Mouse (Mus musculus) right cerebral cortex, postnatal 14 days (tissue): ENCODE measurements at regions not wholly inside any gene's neighbourhood (a gene's known extent, or its start where the extent isn't known, plus 50 kb on each side); places are given as distances from the start of the nearest gene placed in this dataset.

Experiments
- DNase-seq: peaks from one replicate; pipeline ENCODE4 v3.0.0; 2022

DNA sequence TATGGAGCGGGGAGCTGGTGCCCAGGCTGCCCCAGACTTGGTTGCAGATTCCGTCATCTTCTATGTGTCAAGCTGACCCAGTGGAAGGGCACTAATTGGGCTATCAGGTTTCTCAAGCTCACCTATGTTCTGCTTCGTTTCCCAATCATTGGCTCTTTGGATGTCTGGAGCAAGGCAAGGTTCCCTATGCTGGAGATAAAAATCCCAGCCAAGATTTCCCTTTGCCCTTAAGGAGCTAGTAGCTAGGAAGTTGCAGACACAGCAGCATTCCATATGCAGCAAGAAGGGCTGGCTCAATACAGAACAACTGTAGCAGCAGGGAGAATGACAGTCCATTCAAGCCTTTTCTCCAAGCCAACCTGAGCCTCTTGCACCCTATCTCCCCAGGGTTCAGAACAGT, 159.2 kb upstream of the Zfp706 start:
- DNase-seq, result no peak

DNA sequence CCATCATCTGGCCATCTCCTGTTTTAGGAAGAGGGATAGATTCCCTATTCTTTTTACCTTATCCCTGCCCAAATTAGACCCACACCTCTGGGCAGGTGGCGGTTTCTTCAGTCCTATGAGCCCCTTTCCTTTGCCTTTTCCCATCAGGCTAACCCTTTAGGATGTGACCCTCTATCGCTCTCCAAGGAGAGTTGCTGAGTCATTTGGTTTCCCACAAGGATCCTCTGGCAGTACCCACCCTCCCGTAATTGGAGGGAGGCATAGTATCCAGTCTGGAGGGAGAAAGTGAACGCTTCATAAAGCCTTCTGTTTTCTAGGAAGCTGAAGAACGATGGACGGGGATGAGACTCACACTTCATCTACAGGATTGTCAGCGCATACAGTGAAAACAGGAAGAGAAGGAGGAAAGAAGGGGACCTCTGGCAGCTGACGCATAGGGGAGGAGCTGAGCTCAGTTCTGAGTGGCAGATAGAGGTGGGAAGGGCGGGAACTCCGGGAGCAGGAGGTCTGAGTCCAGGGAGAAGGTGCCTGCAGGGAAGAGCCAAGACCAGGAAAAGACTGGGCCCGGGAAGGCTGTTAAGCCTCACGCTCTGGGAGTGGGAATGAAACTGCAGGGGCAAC, 158.4 kb upstream of the Zfp706 start:
- no peak for DNase-seq

DNA sequence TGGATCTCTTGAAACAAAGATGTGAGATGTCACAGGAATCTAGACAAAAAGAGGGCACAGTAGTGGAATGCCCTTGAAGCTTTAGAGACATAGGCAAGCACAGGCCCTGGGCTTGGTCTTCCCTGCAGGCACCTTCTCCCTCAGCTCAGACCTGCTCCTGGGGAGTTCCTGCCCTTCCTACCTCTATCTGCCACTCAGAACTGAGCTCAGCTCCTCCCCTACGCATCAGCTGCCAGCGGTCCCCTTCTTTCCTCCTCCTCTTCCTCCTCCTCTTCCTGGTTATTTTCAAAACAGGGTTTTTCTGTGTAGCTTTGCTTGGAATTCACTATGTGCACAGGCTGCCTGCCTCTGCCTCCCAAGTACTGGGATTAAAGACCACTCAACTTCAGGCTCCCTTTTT, 157.6 kb upstream of the Zfp706 start:
- DNase-seq, result no peak

DNA sequence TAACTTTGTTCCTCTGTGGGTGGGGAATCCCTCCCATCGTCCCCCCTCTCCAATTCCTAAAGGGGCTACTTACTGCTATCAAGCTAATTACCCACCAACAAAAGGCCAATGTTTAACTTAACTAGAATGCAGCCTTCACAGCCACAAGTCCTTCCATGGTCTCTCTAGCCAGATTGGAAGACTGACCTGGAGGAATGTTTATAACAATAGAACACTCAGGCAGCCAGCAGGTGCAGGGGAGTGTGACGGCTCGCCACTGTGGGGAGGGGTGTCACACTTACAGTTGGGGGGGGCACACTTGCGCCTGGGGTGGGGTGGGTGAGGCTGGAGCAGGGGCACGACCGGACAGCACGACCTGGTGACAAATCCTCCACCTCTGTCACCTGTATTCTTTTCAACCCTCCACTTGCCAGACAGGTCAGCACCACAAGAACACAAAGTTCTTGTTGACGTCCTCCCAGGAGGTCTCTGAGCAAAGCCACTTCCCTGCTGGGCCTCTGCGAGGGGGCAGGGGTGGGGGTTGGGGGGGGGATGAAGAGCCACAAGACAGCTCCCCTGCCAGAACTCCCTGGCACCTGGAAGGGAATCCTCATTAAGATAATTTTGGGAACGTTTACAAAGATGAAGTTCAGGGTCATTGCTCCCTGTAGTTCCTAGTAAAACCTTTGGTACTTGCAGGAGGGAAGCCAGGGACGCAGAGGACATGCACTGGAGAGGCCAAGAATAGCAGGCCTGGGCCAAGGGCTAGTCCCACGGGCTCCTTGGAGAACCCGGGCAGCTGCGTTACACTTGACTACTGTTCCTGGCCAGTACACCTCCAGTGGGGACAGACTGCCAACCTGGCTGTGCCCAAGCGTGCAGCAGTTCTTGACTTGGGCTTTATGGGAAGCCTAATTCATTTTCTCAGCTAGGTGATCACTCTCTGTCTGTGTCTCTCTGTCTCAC, 156.9 kb upstream of the Zfp706 start:
- DNase-seq, result no peak

DNA sequence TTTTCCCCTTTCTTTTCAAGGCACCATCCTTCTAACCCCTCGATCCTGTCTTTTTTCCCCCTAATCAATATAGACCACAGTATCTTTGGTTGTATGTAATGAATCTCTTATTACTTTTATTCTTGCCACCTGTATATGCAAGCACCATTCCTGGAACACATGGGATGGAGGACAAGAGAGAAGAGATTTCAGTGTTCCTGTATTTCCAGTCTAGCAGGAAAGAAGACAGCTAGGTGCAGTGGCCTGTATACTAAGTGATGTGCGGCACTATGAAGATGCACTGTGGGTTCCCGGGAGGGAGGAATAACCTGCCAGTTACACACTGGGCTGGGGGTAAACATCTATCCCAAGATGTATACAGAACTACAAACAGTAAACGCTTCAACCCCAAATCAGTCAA, 152.4 kb upstream of the Zfp706 start:
- no peak for DNase-seq

DNA sequence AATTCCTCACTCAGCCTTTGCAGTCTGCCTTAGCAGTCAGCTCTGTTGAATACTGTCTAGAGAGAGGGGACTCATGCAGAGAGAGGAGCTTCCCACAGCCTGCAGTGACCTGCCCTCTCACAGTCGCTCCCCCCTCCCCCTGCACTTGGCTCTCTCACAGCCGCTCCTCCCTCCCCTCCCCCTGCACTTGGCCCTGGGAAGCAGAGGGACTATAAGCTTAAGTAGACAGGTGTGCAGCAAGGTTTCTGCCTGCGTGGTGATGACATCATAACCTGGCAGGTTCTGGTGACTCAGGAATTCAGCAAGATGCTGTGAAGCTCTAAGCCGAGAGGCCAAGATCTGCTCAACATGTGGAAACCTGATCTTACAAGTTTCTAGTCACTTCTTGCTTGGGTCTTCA, 151.8 kb upstream of the Zfp706 start:
- DNase-seq, result no peak

DNA sequence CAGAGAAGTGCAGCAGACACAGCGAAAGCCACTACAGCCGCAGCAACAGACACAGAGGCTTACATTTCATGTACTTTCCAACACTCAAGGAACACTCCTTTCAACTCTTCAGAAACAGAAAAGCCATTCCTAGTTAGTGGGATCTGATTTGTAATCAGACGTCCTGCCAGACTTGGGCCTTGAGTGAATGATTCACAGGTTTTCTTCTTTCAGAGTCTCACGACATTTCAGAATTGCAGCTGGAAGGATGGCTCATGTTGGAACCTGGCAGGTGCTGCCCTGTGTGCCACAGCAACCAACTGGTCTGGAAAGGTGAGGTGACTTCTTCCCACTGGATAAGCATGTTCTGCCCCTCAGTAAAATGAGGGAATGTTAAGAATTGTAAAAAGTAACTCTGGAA, 149.8 kb upstream of the Zfp706 start:
- no peak for DNase-seq

DNA sequence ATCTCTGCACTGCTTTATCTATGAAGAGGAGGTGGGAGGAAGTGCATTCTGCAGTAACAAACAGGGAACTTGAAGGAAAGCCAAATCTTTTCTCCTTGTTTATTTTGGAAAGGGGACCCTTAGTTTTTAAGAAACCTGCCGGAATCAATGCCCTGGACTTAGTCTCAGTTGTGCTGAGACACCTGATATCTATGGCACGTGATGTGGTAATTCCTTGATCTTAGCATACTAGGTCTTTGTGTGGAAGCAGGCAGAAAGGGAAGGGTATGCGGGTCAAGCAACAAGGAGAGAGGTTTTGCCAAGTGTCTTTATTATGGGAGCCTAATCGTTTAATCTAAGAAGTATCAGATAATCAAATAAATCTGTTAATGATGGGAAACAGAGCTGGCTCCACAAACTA, 147.4 kb upstream of the Zfp706 start:
- DNase-seq, result no peak

DNA sequence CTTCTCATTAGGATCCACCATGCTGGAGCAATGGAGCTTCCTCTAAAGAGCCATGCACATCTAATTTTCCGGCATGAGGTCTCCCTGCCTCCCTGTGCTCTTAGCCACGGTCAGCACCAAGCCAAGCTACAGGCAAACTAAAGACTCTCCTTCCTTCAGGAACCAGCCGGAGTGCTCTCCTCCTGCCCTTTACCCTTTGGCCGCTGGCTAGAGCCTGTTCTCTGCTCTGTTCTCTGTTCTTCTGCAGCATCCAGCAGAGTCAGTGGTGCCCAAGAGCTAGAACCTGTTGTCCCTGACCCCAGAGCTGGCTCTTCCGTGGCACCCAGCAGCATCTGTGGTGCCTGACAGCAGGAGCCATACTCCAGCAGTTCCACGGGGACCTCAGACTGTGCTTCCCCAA, 145.6 kb upstream of the Zfp706 start:
- DNase-seq, result no peak

DNA sequence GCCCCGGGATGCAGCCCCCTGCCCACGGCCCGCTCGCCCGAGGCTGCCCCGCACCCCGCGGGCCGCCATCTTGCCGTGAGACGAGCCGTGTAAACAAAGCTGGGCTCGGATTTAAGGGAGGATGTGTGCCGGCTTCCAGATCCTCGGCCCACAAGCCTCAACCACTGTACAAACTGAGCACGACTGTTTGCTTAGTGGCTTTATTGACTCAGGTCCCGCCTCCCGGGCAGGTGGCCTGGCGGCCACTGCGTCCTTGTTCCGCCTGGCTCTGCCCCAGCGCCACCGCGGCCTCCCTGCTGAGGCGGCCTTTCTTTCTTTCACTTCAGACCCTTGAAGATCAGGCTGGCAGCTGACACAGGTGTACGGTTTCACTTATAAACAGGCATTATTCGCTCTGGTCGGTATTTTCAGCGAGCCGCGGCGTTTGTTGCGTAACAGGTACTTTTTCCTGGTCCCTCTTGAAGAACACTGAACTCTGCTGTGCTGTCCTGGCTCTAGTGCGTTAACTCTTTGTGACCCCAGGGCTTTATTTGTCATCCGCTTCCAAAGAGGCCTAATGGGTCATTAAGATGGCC, 128.1 kb upstream of the Zfp706 start:
- peak; percentile 34 for DNase-seq

DNA sequence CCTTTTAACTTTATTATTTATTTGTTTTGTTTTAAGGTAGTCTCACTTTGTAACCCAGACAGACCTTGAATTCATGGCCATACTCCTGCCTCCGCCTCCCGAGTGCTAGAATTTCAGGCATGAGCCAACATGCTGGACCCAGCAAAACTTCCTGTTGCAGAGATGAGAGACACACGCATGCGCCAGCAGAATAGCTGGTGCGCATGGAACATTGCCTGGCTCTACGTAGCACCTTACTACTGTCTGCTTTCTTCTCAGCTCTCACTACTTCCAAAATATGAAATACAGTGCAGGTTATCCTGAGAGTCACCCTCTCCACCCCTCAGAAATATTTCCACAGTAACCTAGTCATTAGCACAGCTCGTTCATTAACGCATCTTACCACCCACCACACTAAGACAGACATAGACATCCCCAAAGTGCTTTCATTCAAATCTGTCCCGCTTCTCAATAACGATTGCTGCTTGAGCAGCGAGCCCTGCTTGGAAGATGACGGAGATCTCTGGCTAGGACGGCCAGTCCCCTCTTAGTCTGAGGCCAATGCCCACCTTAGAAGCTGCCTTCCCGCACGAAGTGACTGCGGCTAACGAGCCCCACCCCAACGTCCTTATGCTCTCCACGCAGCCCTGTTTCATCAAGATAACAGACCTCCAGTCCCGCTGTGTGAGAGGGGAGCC, 127.5 kb upstream of the Zfp706 start:
- peak; percentile 50 for DNase-seq

DNA sequence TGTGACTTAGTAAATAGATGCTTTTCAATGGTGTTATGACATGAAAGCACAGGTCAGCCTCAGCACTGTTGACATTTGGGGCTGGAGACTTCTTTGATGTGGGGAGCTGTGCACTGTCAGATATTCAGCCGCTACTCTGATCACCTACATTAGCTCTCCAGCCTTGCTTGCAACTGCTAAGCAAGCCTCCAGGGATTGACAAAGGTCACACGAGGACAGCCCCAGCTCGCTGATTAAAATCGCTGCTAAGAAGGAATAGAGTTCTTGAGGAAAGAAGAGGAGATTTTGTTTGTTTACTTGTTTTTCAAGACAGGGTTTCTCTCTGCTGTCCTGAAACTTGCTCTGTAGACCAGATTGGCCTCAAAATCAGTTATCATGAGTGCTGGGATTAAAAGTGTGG, 126.8 kb upstream of the Zfp706 start:
- DNase-seq, result no peak

DNA sequence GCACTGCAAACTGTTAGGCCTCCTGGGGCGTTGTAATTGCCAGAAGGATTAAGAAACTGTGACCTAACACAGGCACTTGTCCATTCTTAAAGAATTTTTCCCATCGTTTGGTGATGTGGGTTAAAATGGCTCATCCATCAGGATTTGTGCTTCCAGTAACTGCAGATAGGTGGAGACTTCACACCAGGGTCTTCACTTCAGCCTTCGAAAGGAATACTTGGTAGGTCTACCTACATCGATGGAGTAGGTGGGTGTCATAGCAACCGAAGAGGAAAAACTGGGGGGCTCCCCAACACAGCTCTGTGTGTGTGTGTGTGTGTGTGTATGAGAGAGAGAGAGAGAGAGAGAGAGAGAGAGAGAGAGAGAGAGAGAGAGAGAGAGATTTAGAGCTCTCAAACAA, 126.3 kb upstream of the Zfp706 start:
- no peak for DNase-seq

DNA sequence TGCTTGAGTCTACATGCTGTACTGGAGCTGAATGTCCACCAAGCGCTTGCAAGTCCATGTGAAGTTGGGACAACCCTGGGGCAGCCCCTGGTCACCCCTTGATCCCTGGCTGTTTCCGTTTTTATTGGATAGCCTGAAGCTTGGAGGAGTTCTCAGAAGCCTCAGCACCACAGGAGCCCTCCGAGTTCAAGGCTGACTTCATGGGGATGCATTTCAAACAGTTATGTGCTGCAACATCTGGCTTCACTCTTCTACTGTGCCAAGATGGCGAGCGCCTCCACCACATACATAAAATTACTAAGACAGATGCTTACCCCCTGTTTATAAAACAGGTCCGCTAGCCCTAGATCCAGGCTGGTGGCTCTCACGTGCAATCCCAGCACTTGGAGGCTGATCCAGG, 120.1 kb upstream of the Zfp706 start:
- DNase-seq, result no peak

DNA sequence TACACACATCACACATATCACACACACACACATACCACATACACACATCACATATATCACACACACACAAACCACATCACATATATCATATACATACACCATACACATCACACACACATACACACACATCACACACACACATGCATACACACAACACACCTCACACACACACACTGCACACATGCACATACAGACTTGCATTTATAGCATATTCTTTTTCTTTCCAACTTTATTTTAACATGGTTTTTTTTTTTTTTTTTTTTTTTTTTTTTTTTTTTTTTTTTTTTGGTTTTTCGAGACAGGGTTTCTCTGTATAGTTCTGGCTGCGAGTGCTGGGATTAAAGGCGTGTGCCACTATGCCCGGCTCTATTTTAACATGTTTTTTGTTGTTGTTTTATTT, 119.6 kb upstream of the Zfp706 start:
- no peak for DNase-seq

DNA sequence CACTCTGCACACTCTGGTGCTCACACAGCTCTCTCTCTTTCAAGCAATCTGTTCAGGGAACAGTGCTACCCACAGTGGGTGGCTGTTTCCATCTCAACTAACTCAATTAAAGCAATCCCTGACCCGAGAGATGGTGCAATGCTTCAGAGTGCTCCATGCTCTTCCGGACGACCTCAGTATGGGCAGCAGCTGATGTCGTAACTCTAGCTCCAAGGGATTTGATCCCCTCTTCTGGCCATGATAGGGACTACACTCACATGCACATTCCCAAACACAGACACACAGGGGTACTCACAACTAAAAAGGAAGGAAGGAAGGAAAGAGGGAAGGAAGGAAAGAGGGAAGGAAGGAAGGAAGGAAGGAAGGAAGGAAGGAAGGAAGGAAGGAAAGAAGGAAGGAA, 118.2 kb upstream of the Zfp706 start:
- DNase-seq, result no peak

DNA sequence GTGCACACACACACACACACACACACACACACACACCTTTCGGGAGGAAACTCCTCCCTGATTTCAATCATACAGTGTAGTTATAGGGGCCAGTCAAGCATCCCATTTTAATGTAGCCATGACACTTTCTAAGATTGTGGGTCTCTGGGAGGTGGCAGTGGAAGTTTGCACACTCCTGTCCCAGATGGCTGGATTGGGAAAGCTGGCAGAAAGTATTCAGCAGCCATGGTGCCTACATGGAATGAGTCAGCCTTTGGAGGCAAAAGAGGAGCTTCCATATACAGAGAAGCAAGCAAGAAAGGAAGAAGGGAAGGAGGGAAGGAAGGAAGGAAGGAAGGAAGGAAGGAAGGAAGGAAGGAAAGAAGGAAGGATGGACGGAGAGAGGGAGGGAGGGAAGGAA, 117.4 kb upstream of the Zfp706 start:
- no peak for DNase-seq

DNA sequence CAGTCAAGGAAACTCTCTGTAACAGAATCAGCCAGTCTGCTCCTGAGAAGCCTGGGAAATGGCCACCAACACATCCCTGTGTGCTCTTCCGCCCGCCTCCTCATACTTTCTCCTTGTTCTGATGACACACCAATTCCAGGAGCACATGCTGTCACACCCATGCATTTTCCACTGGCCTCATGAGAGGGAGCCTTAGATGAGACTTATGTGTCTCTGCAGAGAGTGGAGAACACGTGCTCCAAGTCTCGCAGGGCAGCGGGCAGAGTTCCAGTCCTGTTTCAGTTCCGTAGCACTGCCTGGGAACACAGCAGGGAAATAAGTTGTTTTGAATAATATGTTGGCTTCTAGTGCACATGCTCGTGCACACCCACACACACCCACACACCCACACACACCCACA, 116.7 kb upstream of the Zfp706 start:
- DNase-seq, result peak; percentile 45

DNA sequence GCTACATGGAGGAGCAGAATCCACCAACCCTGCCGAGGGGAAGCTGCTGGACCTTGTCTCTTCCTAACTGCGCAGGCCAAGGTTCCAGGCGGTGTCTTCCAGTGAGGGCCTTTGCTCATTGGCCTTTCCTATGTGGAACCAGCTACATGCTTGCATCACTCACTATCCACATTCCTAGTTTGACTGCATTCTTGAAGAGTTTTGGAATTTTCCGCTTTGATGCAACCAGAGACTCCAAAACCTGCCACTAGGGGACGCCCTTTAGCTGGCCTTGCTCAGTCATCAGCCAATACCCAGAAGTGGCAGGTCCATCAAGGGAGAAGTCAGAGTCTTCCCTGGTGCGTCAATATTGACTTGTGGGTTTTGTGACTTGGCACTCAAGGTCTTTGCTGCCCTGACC, 112.8 kb upstream of the Zfp706 start:
- peak; percentile 85 for DNase-seq

DNA sequence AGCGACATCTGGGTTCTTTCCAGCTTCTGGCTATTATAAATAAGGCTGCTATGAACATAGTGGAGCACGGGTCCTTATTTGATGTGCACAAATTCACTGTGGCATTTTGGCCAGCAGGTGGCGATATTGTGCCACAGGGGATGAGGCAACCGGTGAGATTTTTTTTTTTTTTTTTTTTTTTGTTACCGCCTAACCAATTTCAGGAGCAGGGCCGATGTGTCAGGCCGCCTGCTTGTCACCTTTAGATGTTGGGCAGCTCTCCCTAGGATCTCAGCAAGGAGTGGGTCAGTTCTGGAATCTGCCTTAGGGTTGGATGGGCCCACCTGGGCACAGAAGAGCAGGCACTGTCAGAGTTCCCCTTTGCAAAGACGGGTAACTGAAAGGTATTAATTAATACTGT, 106.5 kb upstream of the Zfp706 start:
- DNase-seq, result peak; percentile 80

DNA sequence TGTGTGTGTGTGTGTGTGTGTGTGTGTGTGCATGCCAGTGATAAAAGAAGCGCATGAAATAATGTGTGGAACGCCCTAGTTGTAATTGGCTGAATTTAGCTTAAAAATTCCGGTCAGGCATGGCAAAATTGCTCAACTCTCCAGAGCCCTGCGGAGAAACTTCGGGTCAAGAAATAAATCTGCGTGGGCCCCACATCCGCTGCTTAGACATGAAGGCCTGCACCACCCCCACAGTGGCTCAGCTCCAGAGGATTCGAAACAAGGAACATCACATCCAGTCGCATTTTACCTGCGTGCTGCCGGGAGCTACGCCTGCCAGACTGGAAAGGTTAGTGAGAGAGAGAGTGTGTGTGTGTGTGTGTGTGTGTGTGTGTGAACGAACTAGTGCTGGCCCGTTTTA, 102.9 kb upstream of the Zfp706 start:
- DNase-seq, result no peak

DNA sequence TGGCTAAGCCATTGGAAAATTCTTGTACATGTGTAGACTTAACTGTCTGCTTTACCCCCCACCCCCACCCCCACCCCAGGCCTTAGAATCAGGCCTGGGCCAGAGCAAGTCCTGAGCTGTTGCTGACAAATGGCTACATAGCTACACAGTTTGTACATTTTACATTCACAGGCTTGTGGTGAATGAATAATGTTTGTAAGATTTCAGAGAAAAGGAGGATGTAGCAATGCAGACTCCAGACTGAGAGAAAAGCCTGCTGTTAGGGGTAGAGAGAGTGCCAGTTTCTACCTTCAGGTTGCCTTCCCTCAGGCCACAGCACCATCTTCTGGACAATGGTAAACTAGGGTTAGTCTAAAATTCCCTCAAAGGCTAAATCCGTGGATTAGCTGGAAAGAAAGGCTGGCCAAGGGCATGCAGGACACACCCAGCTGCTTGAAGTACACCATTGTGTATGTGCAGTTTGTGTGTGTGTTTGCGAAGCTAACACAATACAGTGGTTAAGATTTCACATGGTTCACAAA, 94.5 kb upstream of the Zfp706 start:
- DNase-seq, result no peak

DNA sequence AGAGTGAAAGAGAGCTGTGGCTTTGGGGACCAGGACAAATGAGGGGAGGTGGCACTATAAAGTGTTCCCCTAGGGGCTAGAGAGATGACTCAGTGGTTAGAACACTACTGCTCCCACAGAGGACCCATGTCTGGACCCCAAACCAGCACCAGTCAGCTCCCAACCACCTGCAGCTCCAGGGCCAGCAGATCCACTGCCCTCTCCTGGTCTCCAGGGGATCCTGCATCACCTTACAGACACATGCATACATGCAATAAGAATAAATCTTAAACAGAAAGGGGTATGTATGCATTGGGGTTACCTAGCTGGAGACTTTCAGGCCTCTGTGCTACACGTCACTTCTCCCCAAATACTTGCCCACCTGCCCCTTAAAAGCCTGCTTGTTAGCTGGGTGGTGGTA, 93.8 kb upstream of the Zfp706 start:
- DNase-seq, result no peak
